Mouse (Mus musculus) megakaryocyte, embryonic 14.5 days (primary cell): Measurements from ENCODE around the gene Timeless.

Experiments used
- FLI1 ChIP-seq: IDR thresholded peaks from 2 replicates; pipeline ENCODE4 v1.6.1; 2012; ENCODE audit warnings: low read length, inconsistent platforms, mixed read lengths
- GATA1 ChIP-seq: IDR thresholded peaks from 3 replicates; pipeline ENCODE4 v1.6.1; 2012; ENCODE audit warnings: mixed read lengths, low read length, inconsistent platforms, borderline replicate concordance

- TF ChIP-seq GATA1 (no peak), FLI1 (no peak)
Measured at GRCm38 (mm10) chr10:128268371-128268770, 36.5 kb downstream of the Timeless start, which contains the start of gene Apof.
